Mouse (Mus musculus) brain, embryonic 14.5 days (tissue): ENCODE measurements around the gene Hs6st1.

Source experiments
- CTCF ChIP-seq: fragments of 200-500 bp; IDR thresholded peaks from 2 replicates; pipeline ENCODE4 v1.5.1; 2012; ENCODE audit warnings: inconsistent platforms, mild to moderate bottlenecking, moderate library complexity, borderline replicate concordance; ENCODE audit not compliant: insufficient read depth, insufficient read length; ENCODE audit errors: extremely low read depth
- POLR2A ChIP-seq: fragments of 200-500 bp; IDR thresholded peaks from 2 replicates; pipeline ENCODE4 v1.6.1; 2012; ENCODE audit warnings: mild to moderate bottlenecking, inconsistent platforms, borderline replicate concordance; ENCODE audit not compliant: poor library complexity, insufficient read depth, insufficient read length, severe bottlenecking; ENCODE audit errors: extremely low read depth

GRCm38 (mm10) chr1:36105917-36106706 lies 37.9 kb downstream of the Hs6st1 start:
- TF ChIP-seq CTCF (no peak), POLR2A (no peak)
